Mouse (Mus musculus): ENCODE results near the gene Zfp12. TPM values are rescaled to one million over a fixed set of nuclear protein-coding genes. Genes with fewer than 3 reads are reported as not detected.

Zfp12 gene
- polyA plus RNA-seq, 1 experiment from 2014 or later = 22.8 TPM

- Histone ChIP-seq H3K4me2 (peak within 1 kb of the TSS; percentile 91), H3K9me3 (no peaks in the 10 kb centered on the region), H3K4me1 (peaks cover 49% of the 10 kb centered on the region), H3K27ac (peak within 1 kb of the TSS; percentile 89), H3K27me3 (replicated peaks) (no peaks in the 10 kb centered on the region), H3K9ac (peak within 1 kb of the TSS; percentile 97), H3K4me3 (peak within 1 kb of the TSS; percentile 95), H3K36me3 (replicated peaks) (no peaks in the 10 kb centered on the region)
- peak; percentile 86 for ATAC-seq (replicated peaks)
- WGBS = 1% methylated on average over 69 of the region's 79 CpGs
Measured at GRCm38 (mm10) chr5:143269363-143270150, 34.6 kb downstream of the Zfp12 start, which contains the start of gene Zfp316. Gene Zfp316 (minus strand): TSS chr5:143270022.

DNA sequence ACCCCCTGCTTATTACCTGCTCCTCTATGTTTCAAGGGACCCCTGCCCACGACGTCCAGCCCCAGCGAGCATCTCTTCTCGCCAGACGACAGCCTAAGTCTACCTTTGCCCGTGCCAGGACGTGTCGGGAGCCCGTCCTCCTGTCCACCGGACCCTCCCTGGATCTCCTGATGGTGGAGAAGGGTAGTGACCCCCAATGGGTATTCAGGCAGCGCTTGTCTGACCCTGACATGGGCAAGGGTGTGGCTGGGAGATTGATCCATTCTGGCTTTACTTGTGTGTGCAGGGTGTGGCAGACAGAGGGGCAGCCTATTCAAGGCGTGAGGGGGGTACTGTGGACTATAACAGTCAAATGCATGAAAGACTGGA lies 35.2 kb downstream of the Zfp12 start:
- 1% methylated on average over 12 of the region's 12 CpGs for WGBS
- Histone ChIP-seq H3K27me3 (replicated peaks) (no peaks in the 10 kb centered on the region), H3K4me2 (peak overlapping the region; percentile 91), H3K9me3 (no peaks in the 10 kb centered on the region), H3K9ac (peak overlapping the region; percentile 97), H3K27ac (peak overlapping the region; percentile 89), H3K4me1 (peaks cover 49% of the 10 kb centered on the region), H3K4me3 (peak overlapping the region; percentile 95), H3K36me3 (replicated peaks) (no peaks in the 10 kb centered on the region)
- ATAC-seq (replicated peaks) = no peak; the same call in 1 of the 2 replicates

- ATAC-seq (replicated peaks) = no peak
- H3K27ac ChIP-seq = no peak overlapping the region
- H3K9me3 ChIP-seq = no peaks in the 10 kb centered on the region
- H3K27me3 ChIP-seq (replicated peaks) = no peaks in the 10 kb centered on the region
- no peak overlapping the region for H3K4me3 ChIP-seq
- 86% methylated on average over 6 of the region's 6 CpGs for WGBS
- H3K4me1 ChIP-seq = peaks cover 40% of the 10 kb centered on the region
- no peak overlapping the region for H3K9ac ChIP-seq
- H3K36me3 ChIP-seq (replicated peaks) = no peaks in the 10 kb centered on the region
- no peak overlapping the region for H3K4me2 ChIP-seq
Measured at GRCm38 (mm10) chr5:143271642-143272041, 36.7 kb downstream of the Zfp12 start.

GRCm38 (mm10) chr5:143272108-143272507 lies 37.1 kb downstream of the Zfp12 start:
- Histone ChIP-seq H3K36me3 (replicated peaks) (no peaks in the 10 kb centered on the region), H3K4me1 (peaks cover 35% of the 10 kb centered on the region), H3K9me3 (no peaks in the 10 kb centered on the region), H3K27me3 (replicated peaks) (no peaks in the 10 kb centered on the region), H3K27ac (no peak overlapping the region), H3K4me3 (no peak overlapping the region), H3K9ac (no peak overlapping the region), H3K4me2 (no peak overlapping the region)
- 81% methylated on average over 3 of the region's 3 CpGs for WGBS
- ATAC-seq (replicated peaks) = no peak

DNA sequence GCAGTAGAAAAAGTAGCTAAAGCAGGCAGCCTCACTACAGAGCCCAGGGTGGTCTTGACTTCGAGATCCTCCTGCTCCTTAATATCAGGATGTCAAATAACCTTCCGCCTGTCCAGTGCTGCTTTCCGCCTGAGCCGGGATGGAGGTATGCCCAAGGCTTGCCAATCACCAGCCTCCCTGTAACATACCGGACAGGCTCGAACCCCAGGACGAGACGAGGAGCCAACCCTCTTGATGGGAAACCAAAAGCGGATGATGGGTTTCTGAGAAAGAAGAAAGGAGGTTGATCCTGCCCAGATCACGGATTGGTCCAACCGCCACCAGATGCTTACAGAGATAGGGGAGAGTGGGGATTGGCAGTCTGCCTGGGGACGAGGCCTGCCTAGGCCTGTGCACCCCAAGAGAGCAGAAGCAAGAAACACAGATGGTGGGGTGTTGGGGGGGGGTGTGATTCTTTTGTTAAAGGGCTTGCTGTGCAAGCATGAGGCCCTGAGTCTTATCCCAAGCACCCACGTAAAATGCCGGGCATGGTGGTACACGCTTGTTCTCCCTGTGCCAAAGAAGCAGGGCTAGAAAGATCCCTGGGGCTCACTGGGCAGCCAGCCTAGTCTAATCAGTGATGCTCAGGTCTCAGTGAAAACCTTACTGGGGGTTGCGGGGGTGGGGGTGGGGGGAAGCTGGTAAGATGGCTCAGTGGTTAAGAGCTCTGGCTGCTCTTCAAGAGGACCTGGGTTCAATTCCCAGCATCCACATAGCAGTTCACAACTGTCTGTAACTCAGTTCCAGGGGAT lies 37.8 kb downstream of the Zfp12 start:
- no peak overlapping the region for H3K27ac ChIP-seq
- H3K4me1 ChIP-seq = peaks cover 29% of the 10 kb centered on the region
- H3K9me3 ChIP-seq = no peaks in the 10 kb centered on the region
- no peak overlapping the region for H3K9ac ChIP-seq
- ATAC-seq (replicated peaks) = no peak
- H3K4me2 ChIP-seq = no peak overlapping the region
- no peaks in the 10 kb centered on the region for H3K36me3 ChIP-seq (replicated peaks)
- 85% methylated on average over 16 of the region's 16 CpGs for WGBS
- H3K4me3 ChIP-seq = no peak overlapping the region
- H3K27me3 ChIP-seq (replicated peaks) = no peaks in the 10 kb centered on the region

- 59% methylated on average over 5 of the region's 5 CpGs for WGBS
- H3K36me3 ChIP-seq (replicated peaks) = no peaks in the 10 kb centered on the region
Measured at GRCm38 (mm10) chr5:143275761-143276160, 40.8 kb downstream of the Zfp12 start.

DNA sequence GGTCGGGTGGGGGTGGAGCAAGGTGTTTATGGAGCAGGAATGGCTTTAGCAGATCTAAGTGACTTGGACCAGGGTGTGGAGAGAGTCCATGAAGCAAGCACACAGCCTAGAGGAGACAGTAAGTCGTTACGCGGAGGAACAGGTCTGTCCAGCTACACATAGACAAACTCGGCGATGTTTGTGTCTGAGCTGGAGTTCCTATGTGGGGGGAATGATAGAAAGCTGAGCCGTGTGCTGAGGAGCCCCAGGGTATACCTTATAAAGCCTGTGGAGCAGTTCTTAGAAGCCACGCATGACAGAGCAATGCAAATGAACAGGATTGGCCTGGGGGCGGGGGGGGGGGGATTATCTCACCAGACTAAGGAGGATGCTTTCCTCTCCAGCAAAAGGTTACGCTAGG lies 44.3 kb downstream of the Zfp12 start:
- H3K27me3 ChIP-seq (replicated peaks) = no peaks in the 10 kb centered on the region
- no peak overlapping the region for H3K27ac ChIP-seq
- 30% methylated on average over 10 of the region's 10 CpGs for WGBS
- H3K9me3 ChIP-seq = no peaks in the 10 kb centered on the region
- H3K4me2 ChIP-seq = no peak overlapping the region
- no peak overlapping the region for H3K4me3 ChIP-seq
- no peak for ATAC-seq (replicated peaks)
- no peak overlapping the region for H3K9ac ChIP-seq
- no peaks in the 10 kb centered on the region for H3K4me1 ChIP-seq
- H3K36me3 ChIP-seq (replicated peaks) = no peaks in the 10 kb centered on the region

More at GRCm38 (mm10) chr5:143275761-143276160, 40.8 kb downstream of the Zfp12 start:
- 0 out of 2 replicates have a peak overlapping the region, but pooled peaks have one; percentile 8 for H3K9ac ChIP-seq
- no peaks in the 10 kb centered on the region for H3K9me3 ChIP-seq
- ATAC-seq (replicated peaks) = no peak
- no peak overlapping the region for H3K4me2 ChIP-seq
- no peak overlapping the region for H3K4me3 ChIP-seq
- no peaks in the 10 kb centered on the region for H3K27me3 ChIP-seq (replicated peaks)
- H3K27ac ChIP-seq = no peak overlapping the region
- H3K4me1 ChIP-seq = peaks cover 9% of the 10 kb centered on the region

- no peak overlapping the region for H3K4me3 ChIP-seq
Measured at GRCm38 (mm10) chr5:143284762-143285161, 49.8 kb downstream of the Zfp12 start.

DNA sequence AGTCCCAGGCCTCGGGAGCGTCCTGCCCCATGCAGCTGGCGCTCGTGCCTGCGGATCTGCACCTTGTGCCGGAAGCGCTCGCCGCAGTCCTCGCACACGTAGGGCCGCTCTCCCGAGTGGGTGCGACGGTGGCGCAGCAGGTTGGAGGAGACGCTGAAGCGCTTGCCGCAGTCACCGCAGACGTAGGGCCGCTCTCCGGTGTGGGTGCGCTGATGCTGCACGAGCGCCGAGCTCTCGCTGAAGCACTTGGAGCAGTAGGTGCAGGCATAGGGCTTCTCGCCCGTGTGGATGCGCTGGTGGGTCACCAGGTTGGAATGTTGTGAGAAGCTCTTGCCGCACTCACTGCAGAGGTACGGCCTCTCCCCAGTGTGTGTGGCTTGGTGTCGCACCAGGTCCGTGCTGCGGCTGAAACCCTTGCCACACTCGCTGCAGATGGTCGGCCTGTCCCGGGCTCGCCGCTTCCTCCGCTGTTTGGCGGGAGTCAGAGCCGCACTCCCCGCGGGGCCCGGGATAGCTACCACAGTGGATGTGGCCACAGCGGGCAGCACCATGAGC lies 52.9 kb downstream of the Zfp12 start:
- no peak for ATAC-seq (replicated peaks)
- H3K27me3 ChIP-seq (replicated peaks) = peaks cover 57% of the 10 kb centered on the region

More at GRCm38 (mm10) chr5:143284762-143285161, 49.8 kb downstream of the Zfp12 start:
- peaks cover 9% of the 10 kb centered on the region for H3K4me1 ChIP-seq
- H3K27me3 ChIP-seq (replicated peaks) = peaks cover 34% of the 10 kb centered on the region
- H3K4me2 ChIP-seq = no peak overlapping the region
- WGBS = 35% methylated on average over 6 of the region's 6 CpGs
- no peaks in the 10 kb centered on the region for H3K36me3 ChIP-seq (replicated peaks)
- no peak overlapping the region for H3K27ac ChIP-seq
- ATAC-seq (replicated peaks) = no peak
- H3K9ac ChIP-seq = no peak overlapping the region
- no peaks in the 10 kb centered on the region for H3K9me3 ChIP-seq

DNA sequence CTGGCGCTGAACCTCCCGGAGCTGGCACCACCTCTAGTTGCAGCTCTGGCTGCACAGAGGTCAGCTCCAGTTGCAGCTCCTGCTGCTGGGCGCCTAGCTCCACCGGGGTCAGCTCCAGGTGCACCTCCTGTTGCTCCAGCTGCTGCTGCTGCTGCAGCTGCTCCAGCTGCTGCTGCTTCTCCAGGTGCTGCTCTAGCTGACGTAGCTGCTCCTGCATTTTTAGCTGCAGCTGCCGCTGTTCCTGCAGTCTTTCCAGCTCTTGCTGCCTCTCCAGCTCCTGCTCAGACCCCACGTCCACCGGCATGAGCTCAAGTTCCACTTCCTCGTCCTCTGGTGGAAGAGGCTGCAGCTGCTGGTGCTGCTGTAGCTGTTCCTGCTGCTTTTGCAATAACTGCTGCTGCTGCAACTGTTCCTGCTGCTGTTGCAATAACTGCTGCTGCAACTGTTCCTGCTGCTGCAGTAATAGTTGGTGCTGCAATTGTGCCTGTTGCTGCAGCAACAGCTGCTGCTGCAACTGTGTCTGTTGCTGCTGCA lies 53.5 kb downstream of the Zfp12 start:
- H3K4me1 ChIP-seq = peaks cover 18% of the 10 kb centered on the region
- peak overlapping the region; percentile 25; the same call in 1 of the 2 replicates for H3K4me3 ChIP-seq
- no peaks in the 10 kb centered on the region for H3K36me3 ChIP-seq (replicated peaks)
- WGBS = 13% methylated on average over 9 of the region's 9 CpGs
- H3K9me3 ChIP-seq = no peaks in the 10 kb centered on the region
- no peak overlapping the region for H3K27ac ChIP-seq
- no peak for ATAC-seq (replicated peaks)
- peaks cover 62% of the 10 kb centered on the region for H3K27me3 ChIP-seq (replicated peaks)
- H3K9ac ChIP-seq = no peak overlapping the region
- peak overlapping the region; percentile 47 for H3K4me2 ChIP-seq

More for the DNA sequence above, 52.9 kb downstream of the Zfp12 start:
- H3K4me2 ChIP-seq = peak overlapping the region; percentile 47
- peak overlapping the region; percentile 25 for H3K4me3 ChIP-seq
- H3K4me1 ChIP-seq = peaks cover 13% of the 10 kb centered on the region
- no peaks in the 10 kb centered on the region for H3K36me3 ChIP-seq (replicated peaks)
- 4% methylated on average over 48 of the region's 48 CpGs for WGBS
- H3K27ac ChIP-seq = no peak overlapping the region
- no peaks in the 10 kb centered on the region for H3K9me3 ChIP-seq
- no peak overlapping the region for H3K9ac ChIP-seq

GRCm38 (mm10) chr5:143289299-143289698 lies 54.3 kb downstream of the Zfp12 start:
- H3K4me1 ChIP-seq = peaks cover 23% of the 10 kb centered on the region
- no peak overlapping the region for H3K9ac ChIP-seq
- WGBS = 71% methylated on average over 9 of the region's 9 CpGs
- no peak overlapping the region for H3K4me3 ChIP-seq
- H3K27me3 ChIP-seq (replicated peaks) = peaks cover 70% of the 10 kb centered on the region
- no peak for ATAC-seq (replicated peaks)
- H3K36me3 ChIP-seq (replicated peaks) = no peaks in the 10 kb centered on the region
- H3K27ac ChIP-seq = no peak overlapping the region
- no peaks in the 10 kb centered on the region for H3K9me3 ChIP-seq
- H3K4me2 ChIP-seq = no peak overlapping the region

- WGBS = 4% methylated on average over 19 of the region's 19 CpGs
- Histone ChIP-seq H3K36me3 (replicated peaks) (no peaks in the 10 kb centered on the region), H3K9ac (peak overlapping the region; percentile 41), H3K4me1 (peaks cover 20% of the 10 kb centered on the region), H3K27me3 (replicated peaks) (peaks cover 58% of the 10 kb centered on the region), H3K4me3 (peak overlapping the region; percentile 41), H3K4me2 (peak overlapping the region; percentile 64), H3K9me3 (no peaks in the 10 kb centered on the region), H3K27ac (no peak overlapping the region)
- ATAC-seq (replicated peaks) = no peak
Measured at GRCm38 (mm10) chr5:143292879-143293278, 57.9 kb downstream of the Zfp12 start.
